Mouse (Mus musculus): ENCODE measurements around the gene Kantr.
A peak's percentile ranks its signal among the peaks of the same experiment; 100 is the strongest.
"Not testable (repeated sequence)": the region's sequence is repeated elsewhere in the genome, so short reads cannot be mapped to it uniquely, and the experiment has no call there.

The Kantr gene

GRCm38 (mm10) chrX:152326996-152327688 lies at the start of gene Kantr:
TSS of gene Kantr (minus strand) at chrX:152327495.
- DNase-seq (ENCODE audit: low read depth, low spot score): peak; percentile 85

GRCm38 (mm10) chrX:152368397-152369273 lies 41.3 kb upstream of the Kantr start, which contains the start of gene Gpr173:
TSS of gene Gpr173 (minus strand) at chrX:152368704.
- no peak for DNase-seq (ENCODE audit: low read depth, low spot score)

GRCm38 (mm10) chrX:152368054-152368396 lies 40.7 kb upstream of the Kantr start:
- DNase-seq (ENCODE audit: low read depth, low spot score): no peak

GRCm38 (mm10) chrX:152366418-152366817 lies 39.1 kb upstream of the Kantr start:
- DNase-seq (ENCODE audit: low read depth, low spot score): no peak

GRCm38 (mm10) chrX:152352553-152353153 lies 25.4 kb upstream of the Kantr start:
- peak; percentile 64 for DNase-seq (ENCODE audit: low read depth, low spot score)

GRCm38 (mm10) chrX:152347041-152347440 lies 19.7 kb upstream of the Kantr start:
- DNase-seq (ENCODE audit: low read depth, low spot score): no peak

- no peak for DNase-seq (ENCODE audit: low read depth, low spot score)
These were observed 19.3 kb upstream of the Kantr start for GRCm38 (mm10) chrX:152346587-152346986.

- no peak for DNase-seq (ENCODE audit: low read depth, low spot score)
These were observed 15.6 kb upstream of the Kantr start for GRCm38 (mm10) chrX:152342903-152343302.

GRCm38 (mm10) chrX:152342358-152342901 lies 15.1 kb upstream of the Kantr start, which contains the start of gene Tspyl2:
TSS of gene Tspyl2 (minus strand) at chrX:152342425.
- peak; percentile 95 for DNase-seq (ENCODE audit: low read depth, low spot score)

GRCm38 (mm10) chrX:152341496-152341895 lies 14.2 kb upstream of the Kantr start:
- DNase-seq (ENCODE audit: low read depth, low spot score): no peak

GRCm38 (mm10) chrX:152336546-152337332 lies 9.4 kb upstream of the Kantr start:
- peak; percentile 94 for DNase-seq (ENCODE audit: low read depth, low spot score)

GRCm38 (mm10) chrX:152336123-152336522 lies 8.8 kb upstream of the Kantr start:
- DNase-seq (ENCODE audit: low read depth, low spot score): not testable (repeated sequence)

- not testable (repeated sequence) for DNase-seq (ENCODE audit: low read depth, low spot score)
These were observed 2.1 kb upstream of the Kantr start for GRCm38 (mm10) chrX:152329400-152329799.

- no peak for DNase-seq (ENCODE audit: low read depth, low spot score)
These were observed 376 bp upstream of the Kantr start for GRCm38 (mm10) chrX:152327689-152328052.

- peak; percentile 22 for DNase-seq (ENCODE audit: low read depth, low spot score)
These were observed 3.7 kb downstream of the Kantr start for GRCm38 (mm10) chrX:152323584-152323983.

GRCm38 (mm10) chrX:152322776-152323175 lies 4.5 kb downstream of the Kantr start:
- no peak for DNase-seq (ENCODE audit: low read depth, low spot score)

- no peak for DNase-seq (ENCODE audit: low read depth, low spot score)
These were observed 6.8 kb downstream of the Kantr start for GRCm38 (mm10) chrX:152320535-152320934.

- peak; percentile 9 for DNase-seq (ENCODE audit: low read depth, low spot score)
These were observed 19.4 kb downstream of the Kantr start for GRCm38 (mm10) chrX:152307942-152308341.

- DNase-seq (ENCODE audit: low read depth, low spot score): no peak
These were observed 19.9 kb downstream of the Kantr start for GRCm38 (mm10) chrX:152307371-152307770.

GRCm38 (mm10) chrX:152306224-152306623 lies 21.1 kb downstream of the Kantr start:
- no peak for DNase-seq (ENCODE audit: low read depth, low spot score)

- not testable (repeated sequence) for DNase-seq (ENCODE audit: low read depth, low spot score)
These were observed 40.3 kb downstream of the Kantr start for GRCm38 (mm10) chrX:152287026-152287425.

Measured in CD4-positive helper T cell, adult 2 months (primary cell).